In the genomic region with DNA sequence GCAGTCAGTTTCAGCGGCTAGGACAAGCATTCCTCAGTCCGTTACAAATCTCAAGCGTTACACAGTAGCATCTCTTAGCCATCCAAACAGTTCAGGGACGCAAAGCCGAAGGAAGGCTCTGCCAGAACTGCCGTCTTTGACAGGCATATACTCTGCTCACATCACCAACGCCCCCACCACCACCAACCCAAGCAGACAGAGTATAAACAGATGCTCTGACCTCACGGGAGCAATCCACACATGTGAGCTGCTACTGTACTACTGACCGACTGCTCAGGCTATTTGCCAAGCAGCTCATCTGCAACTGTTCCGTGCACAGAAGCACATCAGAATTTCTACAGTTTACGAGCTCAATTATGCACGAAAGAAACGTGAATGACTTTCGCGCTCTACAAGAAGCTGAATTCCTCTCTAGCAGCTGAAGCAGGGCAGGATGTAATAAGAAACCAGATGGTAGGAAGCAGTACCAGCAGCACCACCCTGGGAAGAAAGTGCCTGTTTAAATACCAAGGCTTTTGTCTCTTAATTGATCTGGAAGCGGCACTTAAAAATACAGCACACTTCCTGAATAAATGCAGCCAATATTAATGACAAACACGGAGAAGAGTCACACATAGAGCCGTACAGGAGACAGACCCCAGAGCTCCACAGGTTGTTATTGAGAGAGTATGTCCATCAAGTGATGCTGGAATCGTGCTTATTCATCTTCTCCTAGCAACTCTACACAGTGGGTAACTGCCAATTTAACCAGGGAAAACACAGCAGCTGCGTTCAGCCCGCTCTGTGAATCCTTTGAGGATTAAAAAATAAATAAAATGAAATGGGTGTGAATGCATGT, we compare ENCODE assay signal across 8 mouse cellular contexts. TPM values are rescaled to one million over a fixed set of nuclear protein-coding genes. Genes with fewer than 3 reads are reported as not detected.
DNase-seq lines count a peak whose midpoint lies in the region; ATAC-seq lines count a peak whose summit lies in the region.

A gene (minus strand): TSS at position 598 of the 838 bp plus-strand sequence.

- H3K4me1 ChIP-seq in forebrain, embryonic 13.5 days, result peaks cover 27% of the 10 kb centered on the region
- H3K4me1 ChIP-seq in intestine, embryonic 15.5 days (replicated peaks), result peaks cover 3% of the 10 kb centered on the region; the same call in 1 of the 2 replicates
- peaks cover 17% of the 10 kb centered on the region for H3K4me1 ChIP-seq in limb, embryonic 10.5 days

- no peaks in the 10 kb centered on the region for H3K9me3 ChIP-seq in forebrain, embryonic 13.5 days (replicated peaks)
- no peaks in the 10 kb centered on the region for H3K9me3 ChIP-seq in intestine, embryonic 15.5 days
- H3K9me3 ChIP-seq in limb, embryonic 10.5 days (replicated peaks), result no peaks in the 10 kb centered on the region

- H3K4me2 ChIP-seq in forebrain, embryonic 13.5 days, result peak within 1 kb of the TSS; percentile 65
- H3K4me2 ChIP-seq in intestine, embryonic 15.5 days (replicated peaks), result peak within 1 kb of the TSS; percentile 55

- H3K9ac ChIP-seq in forebrain, embryonic 13.5 days, result peak within 1 kb of the TSS; percentile 49; the same call in 1 of the 2 replicates
- H3K9ac ChIP-seq in intestine, embryonic 15.5 days, result no peak within 1 kb of the TSS

- H3K36me3 ChIP-seq in forebrain, embryonic 13.5 days (ENCODE audit: poor library complexity, severe bottlenecking), result no peaks in the 10 kb centered on the region
- no peaks in the 10 kb centered on the region for H3K36me3 ChIP-seq in intestine, embryonic 15.5 days
- H3K36me3 ChIP-seq in limb, embryonic 10.5 days, result no peaks in the 10 kb centered on the region

- WGBS in forebrain, embryonic 13.5 days, result 5% methylated on average over 21 of the region's 21 CpGs
- WGBS in intestine, embryonic 15.5 days, result 10% methylated on average over 21 of the region's 21 CpGs
- 25% methylated on average over 21 of the region's 21 CpGs for WGBS in limb, embryonic 10.5 days

- peak within 1 kb of the TSS; percentile 49; the same call in 1 of the 2 replicates for H3K27ac ChIP-seq in forebrain, embryonic 13.5 days
- H3K27ac ChIP-seq in intestine, embryonic 15.5 days, result no peak within 1 kb of the TSS
- H3K27ac ChIP-seq in limb, embryonic 10.5 days, result peak within 1 kb of the TSS; percentile 47

- no peaks in the 10 kb centered on the region for H3K27me3 ChIP-seq in forebrain, embryonic 13.5 days
- H3K27me3 ChIP-seq in intestine, embryonic 15.5 days (replicated peaks), result no peaks in the 10 kb centered on the region
- no peaks in the 10 kb centered on the region for H3K27me3 ChIP-seq in limb, embryonic 10.5 days (ENCODE audit: low read depth, poor library complexity, severe bottlenecking)

- H3K4me3 ChIP-seq in forebrain, embryonic 13.5 days, result peak within 1 kb of the TSS; percentile 36
- H3K4me3 ChIP-seq in intestine, embryonic 15.5 days (replicated peaks), result peak within 1 kb of the TSS; percentile 20
- peak within 1 kb of the TSS; percentile 47 for H3K4me3 ChIP-seq in limb, embryonic 10.5 days

- ATAC-seq in forebrain, embryonic 13.5 days, result peak; percentile 90
- ATAC-seq in intestine, embryonic 15.5 days, result no peak

- no peak for DNase-seq in urinary bladder, adult 2 months (ENCODE audit: low spot score)
- no peak for DNase-seq in urinary bladder, postnatal 25 days (ENCODE audit: low spot score)
- peak; percentile 52 for DNase-seq in limb, embryonic 10.5 days (ENCODE audit: low spot score)
- peak; percentile 50 for DNase-seq in retina, embryonic 14.5 days (ENCODE audit: low spot score)
- no peak for DNase-seq in ovary, postnatal 36 days (ENCODE audit: low spot score)
- DNase-seq in B cell, adult 2 months, result no peak

RNA-seq across cellular contexts. Expression of the gene that starts here (rescaled TPM):
- 20.8 and 21.6 TPM in 2 replicates for polyA plus RNA-seq in urinary bladder, adult 2 months (2012; rRNA removed)
- 5.9 TPM in 2 replicates for polyA plus RNA-seq in forebrain, embryonic 13.5 days (2015; fragmentation: Nextera tagmentation; extraction: Ambion mirVana)
- 34.6 and 40.2 TPM in 2 replicates for polyA plus RNA-seq in intestine, embryonic 15.5 days (2015; fragmentation: Nextera tagmentation; extraction: Ambion mirVana)
- 0.31 and 0.54 TPM in 2 replicates for polyA plus RNA-seq in limb, embryonic 10.5 days (2016; fragmentation: Nextera tagmentation; extraction: Ambion mirVana)

Comparison
In these comparisons a context has a peak if more than half of its experiments do, and no peak if none do; other contexts are left out.
1. Peak in DNase-seq, H3K4me3 ChIP-seq and H3K27ac ChIP-seq in limb, embryonic 10.5 days; RNA of the gene not detected or under 1 TPM.